Mouse (Mus musculus) kidney, adult 2 months (tissue): Measurements from ENCODE around the gene Grap.

ENCODE experiments used
- CTCF ChIP-seq: fragments of 200-500 bp; conservative IDR thresholded peaks from 2 replicates; pipeline ENCODE4 v1.5.1; 2011; ENCODE audit warnings: low read depth, mild to moderate bottlenecking, control low read depth, low read length, moderate library complexity, mixed read lengths; ENCODE audit not compliant: insufficient read depth, insufficient read length
- POLR2A ChIP-seq: fragments of 200-500 bp; IDR thresholded peaks from one replicate; pipeline ENCODE4 v1.6.1; 2011; ENCODE audit warnings: low read depth, low read length, control low read depth

- TF ChIP-seq CTCF (no peak), POLR2A (peak; percentile 38)
Observed at GRCm38 (mm10) chr11:61719826-61720225, 66.8 kb downstream of the Grap start.
